Mouse (Mus musculus): ENCODE measurements at regions not wholly inside any gene's neighbourhood (a gene's known extent, or its start where the extent isn't known, plus 50 kb on each side); places are given as distances from the start of the nearest gene placed in this dataset.

DNA sequence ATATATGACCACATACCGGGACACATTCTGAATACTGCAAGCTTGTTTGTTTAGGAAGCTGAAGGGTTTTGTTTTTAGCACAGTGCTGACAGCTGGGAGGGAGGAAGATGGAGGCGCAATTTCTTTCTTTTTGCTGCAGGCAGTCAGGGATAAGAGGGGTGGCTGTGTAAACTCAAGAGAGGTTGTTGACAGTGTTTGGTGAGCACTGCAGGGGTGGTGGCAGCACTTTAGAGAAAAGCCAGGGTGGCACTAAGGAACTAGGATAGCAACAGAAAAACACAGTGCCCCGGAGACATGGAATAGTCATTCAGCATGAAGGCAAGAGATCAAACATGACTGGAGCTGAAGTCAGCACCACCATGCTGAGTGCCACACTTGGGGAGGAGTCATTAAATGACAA, 51.9 kb upstream of the 1700009N14Rik start:
- TF ChIP-seq EP300 (IDR thresholded peaks at IDR 0.05; ENCODE audit: low read depth) (no peak), CTCF (IDR thresholded peaks at IDR 0.05; ENCODE audit: low read depth) (no peak)
- 35% methylated on average over 3 of the region's 3 CpGs for WGBS (ENCODE audit: insufficient replicate concordance)
- ATAC-seq: no peak

More for the DNA sequence above, 51.9 kb upstream of the 1700009N14Rik start:
- Histone ChIP-seq H3K27me3 (ENCODE audit: insufficient read depth, low read length) (no peaks in the 10 kb centered on the region), H3K9me3 (ENCODE audit: low read length) (peaks cover 3% of the 10 kb centered on the region), H3K4me2 (ENCODE audit: low read depth, low read length) (no peak overlapping the region), H3K4me3 (ENCODE audit: low read depth, low read length) (no peak overlapping the region), H3K4me1 (ENCODE audit: insufficient read depth) (no peaks in the 10 kb centered on the region), H3K27ac (ENCODE audit: low read depth) (no peak overlapping the region), H3K36me3 (replicated peaks; ENCODE audit: insufficient read depth, low read length) (no peaks in the 10 kb centered on the region), H3K9ac (replicated peaks) (no peak overlapping the region)
- DNase-seq: no peak

Measured in liver, postnatal 0 days (tissue).